Mouse (Mus musculus) kidney, postnatal 25 days (tissue): ENCODE results near the gene Agtpbp1.

ENCODE experiments used
- DNase-seq, 2 experiments: peaks; one replicate each; pipeline ENCODE4 v3.0.0; 2021; ENCODE audit warnings: mixed read lengths in 2 of 2

The Agtpbp1 gene

GRCm38 (mm10) chr13:59572549-59572948, 12.5 kb downstream of the Agtpbp1 start:
- no peak for DNase-seq

- no peak for DNase-seq
These were observed 13.9 kb downstream of the Agtpbp1 start for GRCm38 (mm10) chr13:59571107-59571506.

- no peak for DNase-seq
These were observed 19.0 kb downstream of the Agtpbp1 start for GRCm38 (mm10) chr13:59565945-59566520.

- DNase-seq = no peak
These were observed 20.1 kb downstream of the Agtpbp1 start for GRCm38 (mm10) chr13:59564923-59565322.

- no peak for DNase-seq
These were observed 20.5 kb downstream of the Agtpbp1 start for GRCm38 (mm10) chr13:59564505-59564904.

- no peak for DNase-seq
These were observed 22.6 kb downstream of the Agtpbp1 start for GRCm38 (mm10) chr13:59562471-59562870.

- DNase-seq = no peak
These were observed 26.3 kb downstream of the Agtpbp1 start for GRCm38 (mm10) chr13:59558776-59559175.

- peak; percentile 91 to 94 for DNase-seq
These were observed 27.6 kb downstream of the Agtpbp1 start for GRCm38 (mm10) chr13:59557185-59557985.

GRCm38 (mm10) chr13:59556670-59557069, 28.4 kb downstream of the Agtpbp1 start:
- DNase-seq = peak; percentile 54 to 85

GRCm38 (mm10) chr13:59555613-59556192, 29.3 kb downstream of the Agtpbp1 start:
- peak in 1 of 2 experiments; percentile 15 for DNase-seq

- DNase-seq = no peak
These were observed 30.1 kb downstream of the Agtpbp1 start for GRCm38 (mm10) chr13:59554772-59555505.

GRCm38 (mm10) chr13:59552751-59553150, 32.3 kb downstream of the Agtpbp1 start:
- DNase-seq = no peak

- DNase-seq = no peak
These were observed 32.7 kb downstream of the Agtpbp1 start for GRCm38 (mm10) chr13:59552286-59552685.

GRCm38 (mm10) chr13:59549318-59549798, 35.7 kb downstream of the Agtpbp1 start:
- no peak for DNase-seq

GRCm38 (mm10) chr13:59547716-59548115, 37.3 kb downstream of the Agtpbp1 start:
- peak; percentile 58 to 70 for DNase-seq

- DNase-seq = peak; percentile 39 to 57
These were observed 37.9 kb downstream of the Agtpbp1 start for GRCm38 (mm10) chr13:59547091-59547490.

GRCm38 (mm10) chr13:59542411-59542810, 42.6 kb downstream of the Agtpbp1 start:
- DNase-seq = no peak

- no peak for DNase-seq
These were observed 45.0 kb downstream of the Agtpbp1 start for GRCm38 (mm10) chr13:59540030-59540429.

GRCm38 (mm10) chr13:59538661-59539060, 46.4 kb downstream of the Agtpbp1 start:
- DNase-seq = no peak

GRCm38 (mm10) chr13:59536631-59537030, 48.4 kb downstream of the Agtpbp1 start:
- no peak for DNase-seq

- no peak for DNase-seq
These were observed 49.3 kb downstream of the Agtpbp1 start for GRCm38 (mm10) chr13:59535746-59536145.

- no peak for DNase-seq
These were observed 50.7 kb downstream of the Agtpbp1 start for GRCm38 (mm10) chr13:59534301-59534700.

- DNase-seq = no peak
These were observed 51.7 kb downstream of the Agtpbp1 start for GRCm38 (mm10) chr13:59533331-59533730.
